Mouse (Mus musculus): ENCODE measurements around the gene Mgat3. TPM values are rescaled to one million over a fixed set of nuclear protein-coding genes. Genes with fewer than 3 reads are reported as not detected.

The Mgat3 gene
- total and polyA plus RNA-seq, 3 experiments: not detected

GRCm38 (mm10) chr15:80256242-80256641, 82.7 kb downstream of the Mgat3 start:
- TF ChIP-seq MYC (IDR thresholded peaks at IDR 0.05; ENCODE audit: low read depth, low read length) (no peak), POLR2A (IDR thresholded peaks at IDR 0.05; ENCODE audit: control insufficient read depth in 1 of 2, insufficient read depth in 1 of 2, low read depth in 1 of 2, low read length in 2 of 2, poor library complexity in 1 of 2) (peak in 1 of 2 experiments; percentile 10; a peak in 1 of 4 replicates)
- Histone ChIP-seq H3K4me1 (ENCODE audit: control insufficient read depth in 1 of 2, insufficient read depth in 2 of 2, low read length in 2 of 2) (peaks cover 3 to 13% of the 10 kb centered on the region in 2 experiments; a peak in 3 of 4 replicates), H3K9ac (ENCODE audit: control insufficient read depth, low read depth, low read length, poor library complexity, severe bottlenecking) (peak overlapping the region; percentile 93), H3K36me3 (ENCODE audit: control insufficient read depth in 1 of 2, insufficient read depth in 2 of 2, low read length in 2 of 2) (peaks cover 9 to 14% of the 10 kb centered on the region in 2 experiments; a peak in 3 of 4 replicates), H3K27ac (ENCODE audit: control insufficient read depth, low read depth, low read length) (peak overlapping the region; percentile 95), H3K79me2 (ENCODE audit: control insufficient read depth, insufficient read depth, low read length, poor library complexity) (peaks cover 24% of the 10 kb centered on the region), H3K27me3 (ENCODE audit: control insufficient read depth in 1 of 2, insufficient read depth in 2 of 2, low read length in 2 of 2) (no peaks in the 10 kb centered on the region), H3K4me3 (ENCODE audit: control insufficient read depth in 1 of 2, insufficient read depth in 1 of 2, low read depth in 2 of 2, low read length in 2 of 2) (peak overlapping the region; percentile 73 to 79), H3K9me3 (replicated peaks; ENCODE audit: insufficient read depth, low read length) (no peaks in the 10 kb centered on the region)
- no peak for DNase-seq (ENCODE audit: low read depth, low spot score)

GRCm38 (mm10) chr15:80256656-80257601, 83.4 kb downstream of the Mgat3 start:
- Histone ChIP-seq H3K4me1 (ENCODE audit: control insufficient read depth in 1 of 2, insufficient read depth in 2 of 2, low read length in 2 of 2) (peaks cover 0 to 11% of the 10 kb centered on the region in 2 experiments; a peak in 2 of 4 replicates), H3K27me3 (ENCODE audit: control insufficient read depth in 1 of 2, insufficient read depth in 2 of 2, low read length in 2 of 2) (no peaks in the 10 kb centered on the region), H3K9ac (ENCODE audit: control insufficient read depth, low read depth, low read length, poor library complexity, severe bottlenecking) (peak overlapping the region; percentile 93), H3K36me3 (ENCODE audit: control insufficient read depth in 1 of 2, insufficient read depth in 2 of 2, low read length in 2 of 2) (peaks cover 7 to 11% of the 10 kb centered on the region in 2 experiments; a peak in 3 of 4 replicates), H3K27ac (ENCODE audit: control insufficient read depth, low read depth, low read length) (peak overlapping the region; percentile 95), H3K9me3 (replicated peaks; ENCODE audit: insufficient read depth, low read length) (no peaks in the 10 kb centered on the region), H3K4me3 (ENCODE audit: control insufficient read depth in 1 of 2, insufficient read depth in 1 of 2, low read depth in 2 of 2, low read length in 2 of 2) (peak overlapping the region; percentile 73 to 79), H3K79me2 (ENCODE audit: control insufficient read depth, insufficient read depth, low read length, poor library complexity) (peaks cover 24% of the 10 kb centered on the region)
- peak; percentile 41 for DNase-seq (ENCODE audit: low read depth, low spot score)
- TF ChIP-seq ETS1 (IDR thresholded peaks at IDR 0.05; ENCODE audit: low read depth, low read length) (no peak), MAZ (IDR thresholded peaks at IDR 0.05; ENCODE audit: low read depth, low read length) (no peak), NELFE (IDR thresholded peaks at IDR 0.05; ENCODE audit: low read depth, low read length) (no peak), MAX (IDR thresholded peaks at IDR 0.05; ENCODE audit: low read length) (0 out of 2 replicates have a peak, but pooled peaks have one; percentile 53), NRF1 (IDR thresholded peaks at IDR 0.05; ENCODE audit: insufficient read depth, low read depth, low read length, poor library complexity, severe bottlenecking) (no peak), CHD2 (IDR thresholded peaks at IDR 0.05; ENCODE audit: low read length) (no peak), ZC3H11A (IDR thresholded peaks at IDR 0.05; ENCODE audit: low read depth, low read length) (no peak), CHD1 (IDR thresholded peaks at IDR 0.05; ENCODE audit: low read depth, low read length) (peak; percentile 83; the same call in 1 of the 2 replicates), ELF1 (IDR thresholded peaks at IDR 0.05; ENCODE audit: low read depth, low read length) (no peak), USF2 (IDR thresholded peaks at IDR 0.05; ENCODE audit: borderline replicate concordance in 1 of 2, insufficient read depth in 1 of 2, low read depth in 1 of 2, low read length in 2 of 2) (no peak), GABPA (IDR thresholded peaks at IDR 0.05; ENCODE audit: low read depth, low read length) (no peak), TBP (IDR thresholded peaks at IDR 0.05; ENCODE audit: low read depth, low read length) (no peak), POLR2AphosphoS2 (IDR thresholded peaks at IDR 0.05; ENCODE audit: low read length) (no peak; the same call in 1 of the 2 replicates), POLR2A (IDR thresholded peaks at IDR 0.05; ENCODE audit: control insufficient read depth in 1 of 2, insufficient read depth in 1 of 2, low read depth in 1 of 2, low read length in 2 of 2, poor library complexity in 1 of 2) (peak in 1 of 2 experiments; percentile 27; a peak in 1 of 4 replicates), MYC (IDR thresholded peaks at IDR 0.05; ENCODE audit: low read depth, low read length) (0 out of 2 replicates have a peak, but pooled peaks have one; percentile 30), MXI1 (IDR thresholded peaks at IDR 0.05; ENCODE audit: low read depth, low read length) (peak; percentile 47; the same call in 1 of the 2 replicates), EP300 (IDR thresholded peaks at IDR 0.05; ENCODE audit: low read depth in 1 of 2, low read length in 2 of 2) (no peak), SIN3A (IDR thresholded peaks at IDR 0.05; ENCODE audit: low read length) (no peak), ZMIZ1 (IDR thresholded peaks at IDR 0.05; ENCODE audit: low read depth, low read length) (peak; percentile 14; the same call in 1 of the 2 replicates), RAD21 (IDR thresholded peaks at IDR 0.05; ENCODE audit: low read depth, low read length) (no peak)
